In the genomic region with DNA sequence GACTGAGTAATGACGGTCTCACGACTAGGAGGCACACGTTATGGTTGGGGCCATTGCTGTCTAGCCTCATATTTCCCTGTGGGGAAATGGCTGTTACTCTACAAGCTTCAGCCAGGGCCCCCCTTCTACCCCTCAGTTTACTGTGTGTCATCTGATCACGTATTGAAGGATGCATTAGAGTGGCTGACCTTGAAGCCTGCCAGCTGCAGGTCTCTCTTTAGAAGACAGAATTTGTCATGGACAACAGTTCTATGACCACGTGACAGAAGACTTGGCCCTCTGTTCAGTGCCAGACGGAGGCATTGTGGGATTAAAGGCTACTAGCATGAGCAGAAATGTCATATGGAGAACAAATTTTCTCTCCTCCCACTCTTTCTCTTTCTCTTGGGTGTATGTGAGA, we compare ENCODE assay signal across 20 mouse cellular contexts.
"Had no signal": no experiment of that assay in that cellular context is flagged by ENCODE, and none has a peak within 500 bp of the region (broad histone marks: within the 10 kb centered on the region; RNA-seq: fewer than 3 reads in every experiment).

No protein-coding gene starts in this region.

- H3K4me2 ChIP-seq: limb, embryonic 13.5 days; liver, embryonic 13.5 days; midbrain, embryonic 12.5 days; midbrain, embryonic 15.5 days; neural tube, embryonic 12.5 days; neural tube, embryonic 15.5 days; stomach, embryonic 15.5 days had no signal

- ATAC-seq: midbrain, embryonic 15.5 days had no signal

- H3K4me3 ChIP-seq: left cerebral cortex, adult 2 months; limb, embryonic 13.5 days; liver, embryonic 13.5 days; midbrain, embryonic 12.5 days; midbrain, embryonic 15.5 days; neural tube, embryonic 12.5 days; neural tube, embryonic 15.5 days; stomach, embryonic 15.5 days had no signal

- H3K27me3 ChIP-seq: limb, embryonic 13.5 days; liver, embryonic 13.5 days; midbrain, embryonic 12.5 days; midbrain, embryonic 15.5 days; neural tube, embryonic 12.5 days; neural tube, embryonic 15.5 days; stomach, embryonic 15.5 days had no signal

- H3K36me3 ChIP-seq: limb, embryonic 13.5 days; liver, embryonic 13.5 days; midbrain, embryonic 12.5 days; midbrain, embryonic 15.5 days; neural tube, embryonic 12.5 days; neural tube, embryonic 15.5 days; stomach, embryonic 15.5 days had no signal

- H3K9me3 ChIP-seq: limb, embryonic 13.5 days; liver, embryonic 13.5 days; midbrain, embryonic 12.5 days; midbrain, embryonic 15.5 days; neural tube, embryonic 12.5 days; neural tube, embryonic 15.5 days; stomach, embryonic 15.5 days had no signal

- DNase-seq: kidney, adult 2 months; kidney, postnatal 10 days; kidney, postnatal 36 days; layer of hippocampus, postnatal 36 days; left cerebral cortex, postnatal 4 days; liver, embryonic 13.5 days; lung, adult 2 months; lung, postnatal 14 days; right cerebral cortex, adult 18-20 months; right cerebral cortex, postnatal 14 days; right cerebral cortex, postnatal 4 days; thymus, postnatal 25 days had no signal

- H3K27ac ChIP-seq: left cerebral cortex, adult 2 months; limb, embryonic 13.5 days; liver, embryonic 13.5 days; macrophage; midbrain, embryonic 12.5 days; midbrain, embryonic 15.5 days; neural tube, embryonic 12.5 days; neural tube, embryonic 15.5 days; stomach, embryonic 15.5 days had no signal

- H3K4me1 ChIP-seq: liver, embryonic 13.5 days had no signal

- H3K9ac ChIP-seq: limb, embryonic 13.5 days; liver, embryonic 13.5 days; midbrain, embryonic 12.5 days; midbrain, embryonic 15.5 days; neural tube, embryonic 12.5 days; neural tube, embryonic 15.5 days; stomach, embryonic 15.5 days had no signal
